Mouse (Mus musculus): ENCODE measurements at regions not wholly inside any gene's neighbourhood (a gene's known extent, or its start where the extent isn't known, plus 50 kb on each side); places are given as distances from the start of the nearest gene placed in this dataset.

GRCm38 (mm10) chr5:64648492-64648891, 154.7 kb upstream of the Klf3 start:
- DNase-seq (ENCODE audit: low spot score in 2 of 2) = peak in 1 of 2 experiments; percentile 10

- DNase-seq (ENCODE audit: low spot score in 2 of 2) = no peak
These were observed 151.8 kb upstream of the Klf3 start for GRCm38 (mm10) chr5:64651407-64651806.

- DNase-seq (ENCODE audit: low spot score in 2 of 2) = no peak
These were observed 149.4 kb upstream of the Klf3 start for GRCm38 (mm10) chr5:64653764-64654163.

- DNase-seq (ENCODE audit: low spot score in 2 of 2) = no peak
These were observed 147.9 kb upstream of the Klf3 start for GRCm38 (mm10) chr5:64655286-64655685.

- no peak for DNase-seq (ENCODE audit: low spot score in 2 of 2)
These were observed 141.2 kb upstream of the Klf3 start for GRCm38 (mm10) chr5:64661959-64662358.

GRCm38 (mm10) chr5:64662476-64662875, 140.7 kb upstream of the Klf3 start:
- DNase-seq (ENCODE audit: low spot score in 2 of 2) = no peak

GRCm38 (mm10) chr5:64663766-64664165, 139.4 kb upstream of the Klf3 start:
- DNase-seq (ENCODE audit: low spot score in 2 of 2) = no peak

- DNase-seq (ENCODE audit: low spot score in 2 of 2) = no peak
These were observed 138.1 kb upstream of the Klf3 start for GRCm38 (mm10) chr5:64665064-64665463.

GRCm38 (mm10) chr5:64666256-64666655, 136.9 kb upstream of the Klf3 start:
- no peak for DNase-seq (ENCODE audit: low spot score in 2 of 2)

GRCm38 (mm10) chr5:64667053-64667452, 136.1 kb upstream of the Klf3 start:
- no peak for DNase-seq (ENCODE audit: low spot score in 2 of 2)

GRCm38 (mm10) chr5:64673861-64674260, 129.3 kb upstream of the Klf3 start:
- no peak for DNase-seq (ENCODE audit: low spot score in 2 of 2)

GRCm38 (mm10) chr5:64676214-64676945, 126.8 kb upstream of the Klf3 start:
- DNase-seq (ENCODE audit: low spot score in 2 of 2) = no peak

GRCm38 (mm10) chr5:64676946-64677588, 126.1 kb upstream of the Klf3 start:
- DNase-seq (ENCODE audit: low spot score in 2 of 2) = no peak

GRCm38 (mm10) chr5:64678706-64679105, 124.5 kb upstream of the Klf3 start:
- DNase-seq (ENCODE audit: low spot score in 2 of 2) = no peak

GRCm38 (mm10) chr5:64679996-64680625, 123.1 kb upstream of the Klf3 start:
- no peak for DNase-seq (ENCODE audit: low spot score in 2 of 2)

- DNase-seq (ENCODE audit: low spot score in 2 of 2) = no peak
These were observed 122.0 kb upstream of the Klf3 start for GRCm38 (mm10) chr5:64681161-64681560.

GRCm38 (mm10) chr5:64682326-64682845, 120.8 kb upstream of the Klf3 start:
- no peak for DNase-seq (ENCODE audit: low spot score in 2 of 2)

- DNase-seq (ENCODE audit: low spot score in 2 of 2) = no peak
These were observed 119.8 kb upstream of the Klf3 start for GRCm38 (mm10) chr5:64683419-64683818.

GRCm38 (mm10) chr5:64684275-64684674, 118.9 kb upstream of the Klf3 start:
- no peak for DNase-seq (ENCODE audit: low spot score in 2 of 2)

- no peak for DNase-seq (ENCODE audit: low spot score in 2 of 2)
These were observed 113.0 kb upstream of the Klf3 start for GRCm38 (mm10) chr5:64690148-64690547.

GRCm38 (mm10) chr5:64691406-64692100, 111.6 kb upstream of the Klf3 start:
- DNase-seq (ENCODE audit: low spot score in 2 of 2) = no peak

- DNase-seq (ENCODE audit: low spot score in 2 of 2) = no peak
These were observed 110.9 kb upstream of the Klf3 start for GRCm38 (mm10) chr5:64692335-64692734.

Data from cerebellum, postnatal 4 days (tissue).